Mouse (Mus musculus) spleen, embryonic (tissue): Measurements from ENCODE around the gene Adamts9.

ENCODE experiments used
- CTCF ChIA-PET: fragments of 350-600 bp; sonication (Branson Sonifier 250); formaldehyde crosslinking; loops from one replicate; lab custom pipeline; 2022; lab: Charles Lee

The Adamts9 gene

DNA sequence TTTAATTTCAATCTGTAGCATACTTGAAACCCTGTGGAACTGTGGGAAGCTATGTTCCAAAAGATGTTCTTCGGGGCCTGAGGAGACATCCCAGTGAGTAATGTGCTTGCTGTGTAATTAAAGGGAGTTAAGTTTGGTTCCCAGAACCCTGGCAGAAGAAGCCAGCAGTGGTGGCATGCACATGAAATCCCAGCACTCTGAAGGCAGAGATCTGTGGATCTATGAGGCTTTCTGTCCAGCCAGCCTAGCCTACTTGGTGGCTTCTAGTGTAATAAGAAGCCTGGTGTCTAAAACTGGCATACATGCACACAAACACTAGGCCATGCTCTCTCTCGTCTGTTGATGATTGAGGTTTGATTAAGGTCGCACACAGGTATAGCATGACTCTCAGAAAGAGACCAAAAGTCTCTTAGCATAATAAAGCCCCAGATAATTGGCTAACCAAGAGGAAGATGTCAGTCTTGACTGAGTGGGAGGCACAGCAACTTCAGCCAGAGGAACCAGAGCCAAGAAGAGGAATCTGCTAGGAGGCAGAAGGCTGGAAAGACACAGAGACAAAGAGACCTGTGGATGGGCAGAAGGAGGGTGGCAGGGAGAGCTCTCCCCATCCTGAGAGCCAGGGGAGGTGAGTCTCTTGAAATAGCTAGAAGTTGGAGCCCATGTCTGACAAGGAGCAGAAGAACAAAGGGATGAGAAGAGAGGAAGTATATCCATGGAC lies 138.9 kb downstream of the Adamts9 start:
- CTCF ChIA-PET, result no interaction called here

DNA sequence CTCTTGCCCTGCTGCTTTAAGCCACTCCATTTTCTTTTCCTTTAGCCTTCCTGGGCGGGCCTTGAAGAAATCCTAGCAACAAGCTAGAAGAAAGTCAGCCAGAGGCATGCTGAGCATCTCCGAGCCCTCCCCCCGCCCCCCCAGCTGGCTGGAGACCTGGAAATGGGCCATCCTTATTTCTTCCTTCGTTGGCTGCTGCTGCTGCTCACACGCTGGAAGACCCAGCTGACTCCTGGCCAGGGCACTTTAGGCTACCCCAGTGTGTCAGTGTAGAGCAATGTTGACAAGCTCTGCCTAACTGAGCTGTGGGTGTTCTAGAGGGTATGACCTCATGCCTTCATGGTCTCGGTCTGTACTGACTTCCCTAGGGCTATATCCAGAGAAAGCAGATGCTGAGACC lies 140.1 kb downstream of the Adamts9 start:
- CTCF ChIA-PET, result no interaction called here

DNA sequence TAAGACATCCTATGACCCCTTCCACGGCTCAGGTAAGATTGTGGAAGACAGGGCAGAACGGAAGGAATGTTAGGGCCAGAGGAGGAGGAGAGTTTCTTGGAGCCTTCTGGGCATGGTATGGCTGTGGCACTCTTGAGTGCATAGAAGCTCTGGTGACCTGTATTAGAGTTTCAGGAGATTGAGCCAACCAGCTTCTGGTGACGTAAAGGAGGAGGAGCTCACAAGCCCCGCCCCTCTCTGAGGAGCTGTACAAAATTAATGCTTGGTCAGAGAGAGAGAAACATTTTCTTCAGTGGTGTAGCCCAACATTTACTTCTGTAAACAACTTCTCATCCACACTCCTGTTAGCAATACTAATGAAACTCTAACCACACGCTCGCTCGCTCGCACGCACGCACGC lies 140.9 kb downstream of the Adamts9 start:
- CTCF ChIA-PET, result no interaction called here

DNA sequence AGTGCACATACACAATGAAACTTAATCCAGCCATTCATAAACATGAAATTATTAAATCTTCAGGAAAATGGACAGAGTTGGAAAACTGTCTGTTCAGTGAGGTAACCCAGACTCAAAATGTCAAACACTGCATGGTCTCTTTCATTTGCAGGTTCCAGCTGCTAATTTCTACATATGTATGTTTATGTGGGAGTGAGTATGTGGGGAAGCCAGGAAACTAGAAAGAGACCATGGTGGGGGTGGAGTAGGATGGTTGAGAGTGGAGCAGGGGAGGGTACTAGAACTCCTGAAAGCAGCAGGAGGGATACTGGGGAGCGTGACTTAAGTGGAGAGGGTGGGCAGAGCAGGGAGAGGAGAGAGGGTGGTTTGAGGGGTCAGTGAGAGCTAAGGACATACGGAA lies 141.8 kb downstream of the Adamts9 start:
- CTCF ChIA-PET, result no interaction called here

DNA sequence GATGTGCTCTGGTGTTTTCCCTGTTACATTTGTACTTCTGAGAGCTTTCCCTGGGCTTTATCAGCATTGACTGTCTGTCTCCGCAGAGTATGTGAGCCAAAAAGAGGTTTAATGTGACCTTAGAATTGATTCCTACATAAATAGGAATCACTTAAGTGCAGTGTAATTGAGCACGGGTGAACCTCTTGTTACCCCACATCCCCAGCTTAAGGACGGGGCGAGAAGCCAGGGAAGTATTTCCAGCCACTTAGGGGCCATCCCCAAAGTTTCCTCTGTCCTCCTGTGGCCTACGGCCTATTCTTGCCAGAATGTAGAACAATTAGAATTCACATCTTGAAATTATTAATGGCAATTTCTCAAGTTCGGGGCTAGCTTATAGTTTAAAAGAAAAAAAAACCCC lies 149.5 kb downstream of the Adamts9 start:
- CTCF ChIA-PET, result no interaction called here

DNA sequence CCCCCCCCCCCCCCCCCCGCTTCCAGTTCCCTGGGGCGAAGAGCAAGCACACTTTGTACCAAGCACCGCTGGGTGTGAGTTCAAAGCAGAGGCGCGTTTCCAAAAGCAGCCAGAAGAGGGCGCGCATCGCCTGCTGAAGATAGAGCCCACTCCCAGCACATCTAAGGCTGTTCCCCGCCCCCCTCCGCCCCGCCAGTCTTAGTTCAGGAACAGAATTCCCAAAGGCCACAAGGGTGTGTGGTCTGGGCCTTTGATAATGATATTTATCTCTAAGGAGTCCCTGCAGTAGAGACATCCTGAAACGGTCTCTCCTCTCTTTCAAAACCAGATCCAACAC lies 155.9 kb downstream of the Adamts9 start:
- CTCF ChIA-PET, result interaction anchor here (0.7 kb wide), 1 partner anchor 148 kb away, joined by 5 read pairs; no protein-coding TSS in a partner anchor

DNA sequence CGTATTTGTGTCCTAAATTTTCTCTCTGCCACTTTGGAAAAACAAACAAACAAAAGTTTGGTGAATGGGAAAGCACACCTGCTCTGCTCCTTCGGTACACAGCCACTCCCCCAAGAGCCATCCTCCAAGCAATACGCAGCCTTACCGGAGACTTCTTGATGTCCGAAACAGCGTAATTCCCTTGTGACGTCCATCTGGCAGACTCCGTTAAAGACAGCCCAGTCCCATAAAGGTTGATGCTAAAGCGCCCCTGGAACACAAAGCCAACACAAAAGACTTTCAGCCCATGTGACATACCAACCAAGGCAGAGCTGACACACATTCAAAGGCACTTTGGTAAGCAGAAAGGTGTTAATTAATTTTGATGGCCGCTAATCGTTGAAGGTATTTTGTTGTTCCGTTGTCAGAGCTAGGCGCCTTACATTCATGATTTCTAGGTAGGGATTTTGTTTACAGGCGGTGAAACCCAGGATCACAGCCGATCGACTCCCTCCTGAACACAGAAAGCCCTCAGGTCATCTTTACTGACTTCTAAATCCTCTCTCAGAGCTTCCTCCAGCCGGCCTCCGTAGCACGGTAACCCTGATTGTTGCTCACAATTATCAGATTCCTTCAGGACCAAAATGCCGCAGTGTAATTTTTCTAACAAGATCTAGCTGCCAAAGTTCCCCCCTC lies 156.5 kb downstream of the Adamts9 start:
- CTCF ChIA-PET, result no interaction called here

DNA sequence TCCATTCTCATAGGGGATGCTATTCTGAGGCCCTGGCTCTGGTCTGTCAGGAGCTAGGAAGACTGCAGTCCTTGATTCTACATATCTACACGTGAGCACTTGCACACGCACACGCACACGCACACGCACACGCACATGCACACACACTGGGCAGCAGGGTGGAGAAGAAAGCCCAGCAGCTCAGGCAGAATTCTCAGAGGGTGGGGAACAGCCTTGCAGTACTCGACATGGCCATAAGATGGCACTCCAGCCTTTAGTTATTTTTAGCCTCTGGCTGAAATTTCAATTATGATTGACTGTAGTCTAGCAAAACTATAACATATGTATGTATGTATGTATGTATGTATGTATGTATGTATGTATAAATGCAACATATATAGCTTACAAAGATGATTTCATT lies 158.5 kb downstream of the Adamts9 start:
- CTCF ChIA-PET, result no interaction called here

DNA sequence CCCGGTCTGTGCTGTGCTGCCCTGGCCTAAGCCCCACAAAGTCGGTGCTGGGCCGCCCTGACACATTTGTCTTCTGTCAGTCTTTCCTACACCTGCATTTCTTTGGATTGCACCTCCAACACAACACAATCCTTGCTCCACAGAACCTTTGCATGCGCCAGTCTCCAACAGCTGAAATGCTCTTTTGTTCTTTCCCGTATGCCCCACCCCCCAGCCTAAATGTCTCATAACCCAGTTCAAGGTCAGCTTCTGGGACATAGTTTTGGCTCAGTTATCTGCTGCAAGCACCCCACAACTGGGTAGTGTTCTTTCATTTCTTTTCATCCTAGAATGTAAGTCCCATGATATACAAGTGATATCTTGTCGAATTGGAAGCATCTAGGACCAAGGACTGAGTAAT lies 161.8 kb downstream of the Adamts9 start:
- CTCF ChIA-PET, result no interaction called here

DNA sequence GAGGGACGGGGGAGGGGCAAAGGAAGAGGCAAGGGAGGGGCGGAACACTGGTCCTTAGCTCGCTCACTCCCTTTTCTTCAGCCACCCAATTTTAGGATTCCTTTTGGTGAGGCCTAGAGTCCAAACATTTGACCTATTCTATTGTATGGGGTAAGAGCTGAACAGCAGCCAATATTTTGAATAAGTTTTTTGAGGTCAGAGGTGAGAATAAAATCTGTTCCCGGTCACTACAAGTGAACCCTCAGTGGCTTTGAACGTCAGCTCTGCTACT lies 163.4 kb downstream of the Adamts9 start:
- CTCF ChIA-PET, result no interaction called here

DNA sequence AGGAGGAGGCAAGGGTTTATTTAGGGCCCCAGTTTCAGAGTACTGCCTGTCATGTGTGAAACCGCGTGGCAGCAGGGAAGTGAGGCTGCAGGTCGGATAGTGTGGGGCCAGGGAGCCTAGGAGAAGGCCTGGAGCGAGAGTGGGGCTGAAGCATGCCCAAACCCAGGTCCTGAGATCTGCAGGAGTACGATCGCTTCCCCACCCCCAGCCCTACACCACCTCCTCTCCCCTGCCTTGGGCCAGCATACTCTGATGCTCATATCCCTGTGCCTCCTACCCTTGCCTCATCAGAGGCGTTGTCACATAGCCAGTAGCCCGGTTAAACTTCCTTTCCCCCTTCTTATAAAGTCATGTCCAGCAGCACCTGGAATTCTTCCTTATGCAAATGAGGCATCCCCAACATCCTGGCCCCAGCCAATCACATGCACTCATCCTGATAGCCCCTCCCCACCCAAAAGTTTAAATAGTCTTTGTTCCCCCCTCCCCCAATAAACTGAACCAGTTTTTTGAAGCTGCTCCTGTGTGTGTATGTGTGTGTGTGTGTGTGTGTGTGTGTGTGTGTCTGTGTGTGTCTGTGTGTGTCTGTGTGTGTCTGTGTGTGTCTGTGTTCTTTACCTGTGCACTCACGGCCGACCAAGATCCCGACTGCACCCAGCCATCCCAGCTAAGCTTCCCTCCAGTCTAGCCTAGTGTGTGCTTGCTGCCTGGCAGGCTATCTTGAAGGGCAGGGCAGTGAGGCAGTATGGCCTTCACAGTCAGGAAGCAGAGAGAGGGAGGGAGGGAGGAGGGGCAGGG lies 164.0 kb downstream of the Adamts9 start:
- CTCF ChIA-PET, result no interaction called here

DNA sequence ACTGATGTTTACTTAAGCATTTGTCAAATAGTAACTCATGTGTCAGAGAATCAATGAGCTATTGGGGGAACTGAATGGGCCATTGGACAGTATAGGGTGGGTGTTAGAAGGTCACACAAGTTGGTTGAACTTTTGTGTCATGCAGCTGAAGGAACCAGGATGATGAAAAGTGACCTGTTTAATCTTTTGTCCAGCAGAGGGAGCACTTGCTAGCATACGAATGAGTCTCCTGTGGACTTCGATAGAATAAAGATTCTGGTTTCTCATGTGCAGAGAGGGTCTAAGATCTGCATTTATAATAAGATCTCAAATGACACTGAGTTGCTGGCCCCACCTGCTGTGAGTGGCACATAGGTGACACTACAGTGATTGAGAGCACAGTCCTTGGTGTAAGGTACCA lies 166.9 kb downstream of the Adamts9 start:
- CTCF ChIA-PET, result no interaction called here

DNA sequence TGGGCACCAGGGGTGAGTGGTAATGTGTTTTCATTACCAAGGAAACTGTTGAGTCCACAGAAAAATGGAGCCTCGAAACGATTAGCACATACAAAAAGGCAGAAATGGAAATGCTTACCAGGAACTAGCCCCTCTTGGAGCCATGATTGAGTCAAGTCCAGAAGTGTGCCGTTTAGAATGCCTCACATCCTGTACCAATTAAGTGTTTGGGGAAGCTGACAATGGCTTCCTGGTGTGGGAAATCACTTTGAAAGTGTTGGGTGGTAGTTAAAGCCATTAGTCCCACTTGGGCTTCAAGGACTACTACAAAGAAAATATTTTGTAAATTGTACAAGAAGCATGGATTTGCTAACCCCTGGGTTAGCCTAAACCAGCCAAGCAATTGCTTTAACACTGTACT lies 180.9 kb downstream of the Adamts9 start:
- CTCF ChIA-PET, result no interaction called here

DNA sequence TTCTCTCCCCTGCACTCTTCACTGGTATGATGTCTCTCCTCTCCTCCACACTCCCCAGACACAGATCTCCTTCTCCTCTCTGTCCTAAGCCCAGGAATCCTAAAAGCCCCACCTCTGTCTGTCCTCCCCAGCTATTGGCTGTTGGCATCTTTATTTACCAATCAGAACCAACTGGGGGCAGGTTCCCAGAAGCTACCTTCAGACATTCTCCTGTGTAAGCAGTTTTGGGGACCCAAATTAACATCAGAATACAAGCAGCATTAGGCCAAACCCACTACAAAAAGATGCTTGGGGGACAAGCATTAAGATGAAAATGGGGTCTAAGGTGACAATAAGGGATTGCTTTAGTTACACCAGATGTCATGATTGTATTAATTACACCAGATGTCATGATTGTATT lies 183.7 kb downstream of the Adamts9 start:
- CTCF ChIA-PET, result no interaction called here

DNA sequence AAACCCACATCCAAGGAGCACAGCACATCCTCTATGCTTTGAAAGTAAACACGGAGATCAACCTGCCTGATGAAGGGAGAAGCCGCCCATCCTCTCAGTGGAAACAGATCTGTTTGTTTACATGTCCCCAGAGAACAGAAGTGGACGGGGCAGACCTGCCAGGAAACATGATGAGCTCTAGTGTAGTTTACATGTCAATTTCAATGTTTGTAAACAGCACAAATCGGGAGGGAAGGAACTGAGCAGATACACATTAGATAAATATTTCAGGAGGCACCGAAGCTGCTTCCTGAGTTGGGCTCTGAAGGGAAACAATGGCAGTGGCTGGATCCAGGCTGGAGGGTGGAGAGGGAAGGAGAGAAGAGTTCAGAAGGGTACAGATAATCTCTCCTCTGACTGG lies 187.5 kb downstream of the Adamts9 start:
- CTCF ChIA-PET, result no interaction called here

DNA sequence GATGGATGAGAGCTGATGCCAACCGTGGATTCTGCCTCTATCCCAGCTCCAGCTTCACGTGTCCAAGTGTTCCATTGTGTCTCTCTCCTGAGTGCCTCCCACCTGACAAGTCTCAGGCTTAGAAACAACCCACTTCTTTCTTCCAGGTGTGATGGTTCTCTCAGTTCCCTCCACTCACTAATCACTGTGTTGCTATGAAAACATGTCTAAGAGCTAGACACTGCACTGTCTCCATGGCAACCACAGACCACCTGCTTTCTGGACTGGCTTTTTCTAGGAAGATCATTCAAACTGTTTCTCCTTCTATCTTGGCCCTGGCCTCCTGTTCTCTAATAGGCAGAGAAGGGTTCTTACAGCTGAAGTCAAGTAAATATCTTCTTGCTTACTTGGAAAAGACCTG lies 190.6 kb downstream of the Adamts9 start:
- CTCF ChIA-PET, result no interaction called here

DNA sequence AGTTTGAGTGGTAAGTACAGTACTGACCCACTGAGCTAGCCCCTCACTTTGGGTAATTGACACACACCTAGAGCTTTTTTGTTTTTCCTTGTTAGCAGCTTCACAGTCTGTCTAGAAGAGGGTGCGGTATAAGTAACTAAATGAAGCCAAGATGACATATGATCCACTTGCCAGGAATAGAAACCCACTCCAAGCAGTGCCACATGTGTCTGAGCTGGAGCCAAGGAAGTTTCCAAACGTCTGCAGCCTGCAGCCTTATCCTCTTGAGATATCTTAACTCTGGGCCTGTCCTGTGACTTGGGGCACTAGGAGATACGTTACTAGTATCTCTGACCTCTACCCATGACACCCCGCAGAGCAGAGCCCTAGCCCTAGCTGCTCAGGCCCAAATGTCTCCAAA lies 193.9 kb downstream of the Adamts9 start:
- CTCF ChIA-PET, result no interaction called here

DNA sequence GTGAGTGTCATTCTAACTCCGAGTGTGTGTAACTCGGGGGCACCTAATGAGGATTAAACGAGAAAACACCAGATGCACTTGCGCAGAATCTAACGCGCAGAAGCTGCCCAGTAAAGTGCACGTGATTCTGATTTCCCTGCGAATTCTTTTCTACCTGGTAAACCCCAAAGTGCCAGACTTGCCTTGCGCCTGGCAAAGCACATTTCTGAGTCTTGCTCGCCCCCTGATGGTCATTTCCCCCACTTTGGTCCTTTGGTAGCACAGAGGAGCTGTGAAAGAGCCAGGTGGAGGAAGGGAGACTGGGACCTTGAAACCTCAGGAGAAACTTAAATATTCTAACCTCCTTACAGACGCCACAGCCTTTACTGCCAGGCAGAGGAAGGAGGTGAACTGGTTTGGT lies 199.7 kb downstream of the Adamts9 start:
- CTCF ChIA-PET, result no interaction called here

DNA sequence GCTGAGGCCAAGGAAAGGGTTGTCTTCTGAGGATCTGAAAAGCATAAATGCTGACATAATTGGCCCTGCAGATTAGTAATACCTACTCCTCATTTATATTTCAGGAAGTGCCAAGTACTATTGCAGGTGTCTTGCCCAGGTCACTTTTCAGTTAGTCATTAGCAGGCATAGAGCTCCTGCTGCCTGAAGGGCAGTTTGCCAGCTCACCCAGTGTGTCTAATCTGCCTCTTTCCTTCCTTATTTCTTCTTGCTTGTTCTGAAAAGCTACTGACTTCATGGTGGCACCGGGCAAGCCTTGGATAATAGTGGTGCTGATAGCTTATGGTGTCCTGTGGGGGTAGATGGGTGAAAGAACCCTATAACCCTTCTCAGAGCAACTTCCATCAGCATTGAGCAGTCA lies 206.2 kb downstream of the Adamts9 start:
- CTCF ChIA-PET, result no interaction called here

DNA sequence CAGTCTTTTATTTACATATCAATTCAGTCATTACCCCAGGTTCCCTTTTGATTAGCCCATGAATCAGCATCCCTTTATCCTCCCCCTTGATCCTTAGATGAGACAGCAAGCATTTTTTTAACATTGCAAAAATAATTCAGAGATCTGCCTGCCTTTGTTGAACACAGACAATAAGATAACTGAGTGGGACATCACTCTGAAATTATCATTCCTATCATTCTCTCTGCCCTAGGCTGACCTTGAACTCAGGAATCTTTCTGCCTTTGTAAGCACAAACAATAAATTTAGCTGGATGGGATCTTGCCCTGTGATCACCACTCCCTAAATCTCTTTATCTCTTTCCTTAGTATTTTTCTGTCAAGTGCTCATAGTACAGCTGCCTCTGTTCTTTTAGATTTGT lies 209.6 kb downstream of the Adamts9 start:
- CTCF ChIA-PET, result no interaction called here

DNA sequence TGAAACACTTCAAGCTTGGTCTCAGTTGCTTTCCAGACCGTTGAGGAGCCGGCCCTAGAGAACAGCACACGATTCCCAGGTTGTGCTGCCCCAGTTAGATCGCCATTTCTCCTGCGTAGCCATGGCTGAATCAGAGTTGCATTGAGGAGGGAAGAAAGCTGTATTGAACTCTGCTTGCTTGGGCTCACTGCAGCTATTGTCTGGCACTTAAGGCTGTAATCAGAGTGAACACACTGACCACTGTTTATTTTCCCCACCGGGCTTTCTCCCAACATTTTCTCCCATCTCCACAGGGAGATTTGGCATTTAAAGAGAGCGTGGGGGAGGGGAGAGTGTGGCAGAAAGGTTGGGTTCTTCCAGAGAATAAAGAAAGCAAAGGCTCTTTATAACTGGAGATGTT lies 214.8 kb downstream of the Adamts9 start:
- CTCF ChIA-PET, result no interaction called here

DNA sequence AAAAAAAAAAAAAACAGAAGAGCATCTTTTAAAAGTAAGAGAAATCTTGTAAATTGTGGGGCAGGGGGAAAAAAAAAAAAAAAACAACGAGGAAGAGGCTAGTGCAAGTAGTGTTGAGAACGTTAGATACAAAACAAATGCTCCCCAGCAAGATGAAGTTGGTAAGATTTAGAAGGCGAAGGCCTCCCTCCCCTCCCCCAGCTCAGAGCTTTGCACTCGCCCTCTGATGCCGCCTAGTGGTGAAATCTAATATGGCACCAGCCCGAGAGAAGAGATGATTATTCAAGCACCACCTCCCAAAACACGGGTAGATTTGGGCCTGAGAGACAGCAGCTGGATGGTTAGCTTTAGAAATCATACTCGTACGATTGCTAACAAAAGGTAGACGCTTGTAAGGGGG lies 215.2 kb downstream of the Adamts9 start:
- CTCF ChIA-PET, result no interaction called here

DNA sequence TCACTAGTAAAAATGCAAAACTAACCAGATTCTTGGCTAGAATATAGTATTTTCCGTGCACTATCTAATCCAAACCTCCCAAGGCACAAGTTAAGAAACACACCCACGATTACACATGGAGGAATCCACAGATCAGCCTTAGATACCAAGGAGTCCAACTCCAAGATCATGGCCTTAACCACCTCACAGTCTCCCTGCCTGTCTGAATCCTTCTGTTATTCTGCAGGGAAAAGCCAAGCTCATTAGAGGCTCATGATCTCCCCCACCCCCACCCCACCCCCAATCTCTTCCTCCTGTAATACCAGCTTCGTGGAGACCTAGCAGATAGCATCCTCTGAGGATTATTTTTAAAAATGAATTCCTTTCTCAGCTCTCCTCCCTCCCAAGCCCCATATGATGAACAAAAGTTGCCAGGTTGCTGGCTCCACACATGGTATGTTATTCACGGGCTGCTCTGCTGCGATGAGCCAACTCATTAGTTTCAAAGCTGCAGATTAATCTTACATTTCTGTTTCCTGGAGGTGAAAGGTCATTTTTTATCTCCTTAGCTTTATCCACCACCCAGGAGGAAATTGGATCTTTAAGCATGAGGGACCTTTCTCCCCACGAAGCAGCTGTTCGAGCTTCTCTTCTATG lies 215.8 kb downstream of the Adamts9 start:
- CTCF ChIA-PET, result no interaction called here
